Mouse (Mus musculus) hindbrain, postnatal 0 days (tissue): ENCODE data around the gene Snrnp25. TPM values are rescaled to one million over a fixed set of nuclear protein-coding genes. Genes with fewer than 3 reads are reported as not detected.

Experiments
- ATAC-seq: fragments of 200-750 bp; cut with Nextera tagmentation; 2 replicates; pipeline ENCODE4 v1.8.0; 2017; ENCODE audit warnings: mild to moderate bottlenecking, moderate TSS enrichment, moderate library complexity
- DNase-seq: peaks from one replicate; pipeline ENCODE4 v3.0.0-alpha.2; 2015; ENCODE audit warnings: low spot score
- H3K27ac ChIP-seq: fragments of 300-500 bp; sonication (generic); 2 replicates; pipeline ENCODE4 v1.5.1; 2014; ENCODE audit warnings: mild to moderate bottlenecking
- H3K27me3 ChIP-seq: fragments of 300-500 bp; sonication (generic); 2 replicates; pipeline ENCODE4 v1.6.1; 2014; ENCODE audit warnings: low read length, mixed read lengths; ENCODE audit not compliant: insufficient read depth
- H3K36me3 ChIP-seq: fragments of 300-500 bp; sonication (generic); 2 replicates; pipeline ENCODE4 v1.6.1; 2014; ENCODE audit warnings: low read length, mixed read lengths; ENCODE audit not compliant: insufficient read depth
- H3K4me1 ChIP-seq: fragments of 300-500 bp; sonication (generic); 2 replicates; pipeline ENCODE4 v1.6.1; 2014; ENCODE audit warnings: antibody characterized with exemption, low read length, mixed read lengths; ENCODE audit not compliant: insufficient read depth
- H3K4me2 ChIP-seq: fragments of 300-500 bp; sonication (generic); 2 replicates; pipeline ENCODE4 v1.6.1; 2014; ENCODE audit warnings: low read depth, mild to moderate bottlenecking, low read length, moderate library complexity, mixed read lengths
- H3K4me3 ChIP-seq: fragments of 300-500 bp; sonication (generic); 2 replicates; pipeline ENCODE4 v1.5.1; 2014; ENCODE audit warnings: low read length
- H3K9ac ChIP-seq: fragments of 300-500 bp; sonication (generic); replicated peaks from 2 replicates; pipeline ENCODE4 v1.6.1; 2014; ENCODE audit warnings: mild to moderate bottlenecking, low read length, moderate library complexity, mixed read lengths
- H3K9me3 ChIP-seq: fragments of 300-500 bp; sonication (generic); 2 replicates; pipeline ENCODE4 v1.6.1; 2016; ENCODE audit warnings: low read length, mixed read lengths
- CTCF ChIP-seq: IDR thresholded peaks from 2 replicates; pipeline ENCODE4 v1.5.1; 2016; ENCODE audit warnings: antibody characterized with exemption, control low read depth, low read depth
- WGBS: fragments of 180-500 bp; shearing (Covaris S2); extraction: QIAGEN DNeasy Blood & Tissue Kit; methylation state at CpG from one replicate; pipeline ENCODE4 v1.1.7; 2014; 5-methylcytosine and 5-hydroxymethylcytosine counted together
- polyA plus RNA-seq: library from polyadenylated mRNA; unstranded; fragments of >200 nt; fragmentation: Nextera tagmentation; extraction: Ambion mirVana; gene quantifications from 2 replicates; pipeline ENCODE4 v1.2.1, GENCODE M21; 2015
- total RNA-seq: library from RNA; depleted of rRNA; stranded (reverse); fragments of >200 nt; gene quantifications from 2 replicates; pipeline ENCODE4 v1.2.3, GENCODE M21; 2014

The Snrnp25 gene
- total and polyA plus RNA-seq, 2 experiments from 2014 or later: 18.1 to 52.6 TPM

- peaks cover 3% of the 10 kb centered on the region; the same call in 1 of the 2 replicates for H3K27me3 ChIP-seq
- H3K27ac ChIP-seq: no peak overlapping the region
- no peaks in the 10 kb centered on the region for H3K9me3 ChIP-seq
- no peak overlapping the region for H3K4me2 ChIP-seq
- DNase-seq (peak; percentile 53), ATAC-seq (peak; percentile 31; the same call in 1 of the 2 replicates)
- no peak for TF ChIP-seq CTCF
- H3K9ac ChIP-seq: no peak overlapping the region
- peaks cover 5% of the 10 kb centered on the region; the same call in 1 of the 2 replicates for H3K36me3 ChIP-seq
- WGBS: 45% methylated on average over 6 of the region's 6 CpGs
- no peak overlapping the region for H3K4me3 ChIP-seq
- H3K4me1 ChIP-seq: peaks cover 8% of the 10 kb centered on the region; the same call in 1 of the 2 replicates
These were observed 13.4 kb downstream of the Snrnp25 start for GRCm38 (mm10) chr11:32218501-32219050.

GRCm38 (mm10) chr11:32219287-32219686 is 14.1 kb downstream of the Snrnp25 start:
- H3K4me3 ChIP-seq: no peak overlapping the region
- peaks cover 8% of the 10 kb centered on the region; the same call in 1 of the 2 replicates for H3K4me1 ChIP-seq
- H3K36me3 ChIP-seq: no peaks in the 10 kb centered on the region
- H3K4me2 ChIP-seq: no peak overlapping the region
- no peaks in the 10 kb centered on the region for H3K9me3 ChIP-seq
- peaks cover 3% of the 10 kb centered on the region; the same call in 1 of the 2 replicates for H3K27me3 ChIP-seq
- ATAC-seq (no peak), DNase-seq (no peak)
- no peak overlapping the region for H3K9ac ChIP-seq
- H3K27ac ChIP-seq: no peak overlapping the region
- TF ChIP-seq CTCF: no peak
- WGBS: 81% methylated on average over 10 of the region's 10 CpGs

DNA sequence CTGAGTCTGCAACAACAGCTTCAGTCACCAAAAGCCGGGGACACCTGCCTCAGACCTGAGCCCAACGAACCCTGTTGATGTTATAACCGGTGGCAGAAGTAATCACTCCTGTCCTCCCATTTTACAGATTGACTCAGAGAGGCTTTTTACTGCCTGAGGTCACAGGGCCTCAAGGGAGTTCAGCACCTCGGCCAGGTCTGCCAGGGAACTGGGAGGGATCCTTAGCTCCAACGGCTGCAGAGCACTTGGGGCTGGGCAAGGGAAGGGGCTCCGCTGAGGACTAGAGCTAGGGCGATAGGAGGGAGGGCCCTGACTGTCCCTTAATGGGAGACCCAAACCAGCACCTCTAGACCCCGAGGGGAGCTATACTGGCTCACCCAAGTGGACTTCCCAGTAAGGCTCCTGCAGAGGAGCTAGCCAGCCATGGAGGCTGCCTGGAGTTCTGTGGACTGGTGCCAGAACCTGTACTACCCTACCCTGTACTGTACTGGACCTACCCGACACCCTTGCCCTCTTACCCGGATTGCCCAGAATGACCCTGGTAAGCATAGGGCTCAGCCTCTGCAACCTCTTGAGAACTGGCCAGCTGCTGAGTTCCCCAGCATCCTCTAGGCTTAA is 15.5 kb downstream of the Snrnp25 start:
- Histone ChIP-seq H3K4me3 (peak overlapping the region; percentile 70), H3K27ac (peak overlapping the region; percentile 79; the same call in 1 of the 2 replicates), H3K9me3 (no peaks in the 10 kb centered on the region), H3K4me2 (peak overlapping the region; percentile 97), H3K36me3 (no peaks in the 10 kb centered on the region), H3K27me3 (peaks cover 3% of the 10 kb centered on the region; the same call in 1 of the 2 replicates), H3K4me1 (peaks cover 15% of the 10 kb centered on the region), H3K9ac (peak overlapping the region; percentile 83; the same call in 1 of the 2 replicates)
- 44% methylated on average over 10 of the region's 10 CpGs for whole genome bisulfite sequencing
- no peak for TF ChIP-seq CTCF
- ATAC-seq (peak; percentile 3; the same call in 1 of the 2 replicates), DNase-seq (no peak)

GRCm38 (mm10) chr11:32221225-32221950 is 16.2 kb downstream of the Snrnp25 start:
- no peak for TF ChIP-seq CTCF
- peak overlapping the region; percentile 70 for H3K4me3 ChIP-seq
- H3K9ac ChIP-seq: peak overlapping the region; percentile 83
- no peaks in the 10 kb centered on the region for H3K36me3 ChIP-seq
- DNase-seq: peak; percentile 61
- WGBS: 2% methylated on average over 40 of the region's 46 CpGs
- peaks cover 3% of the 10 kb centered on the region; the same call in 1 of the 2 replicates for H3K27me3 ChIP-seq
- H3K4me1 ChIP-seq: peaks cover 15% of the 10 kb centered on the region
- no peaks in the 10 kb centered on the region for H3K9me3 ChIP-seq
- peak; percentile 22; the same call in 1 of the 2 replicates for ATAC-seq
- peak overlapping the region; percentile 79 for H3K27ac ChIP-seq
- peak overlapping the region; percentile 97 for H3K4me2 ChIP-seq

DNA sequence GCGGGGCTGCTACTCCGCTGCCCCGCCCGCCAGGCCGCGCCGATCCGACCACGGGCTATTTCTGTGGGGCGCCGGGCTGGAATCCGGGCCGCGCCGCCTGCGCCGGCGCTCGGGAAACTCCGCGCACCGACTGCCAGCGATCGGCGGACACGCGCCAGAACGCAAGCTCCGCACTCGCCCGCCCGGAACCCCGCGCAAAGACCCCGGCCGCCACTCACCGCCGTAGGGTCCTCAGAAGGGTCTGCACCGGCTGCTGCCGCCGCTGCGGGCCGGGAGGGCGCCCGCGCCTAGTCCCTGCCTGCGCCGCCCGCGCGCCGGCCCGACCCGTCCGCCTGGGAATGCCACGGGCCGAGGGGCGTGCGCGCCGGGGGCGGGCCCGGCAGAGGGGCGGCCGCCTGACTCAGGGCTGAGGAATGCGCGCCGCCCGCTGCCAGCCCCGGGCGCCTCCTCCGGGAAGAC is 16.8 kb downstream of the Snrnp25 start, which contains the start of gene Rhbdf1:
Gene Rhbdf1, minus strand, starts transcription at position 350 of the 459 bp plus-strand sequence.
- Histone ChIP-seq H3K4me2 (peak within 1 kb of the TSS; percentile 97), H3K27me3 (peaks cover 3% of the 10 kb centered on the region; the same call in 1 of the 2 replicates), H3K4me3 (peak within 1 kb of the TSS; percentile 70), H3K4me1 (peaks cover 19% of the 10 kb centered on the region), H3K9ac (peak within 1 kb of the TSS; percentile 83), H3K27ac (peak within 1 kb of the TSS; percentile 79), H3K9me3 (no peaks in the 10 kb centered on the region), H3K36me3 (no peaks in the 10 kb centered on the region)
- ATAC-seq (peak; percentile 18), DNase-seq (peak; percentile 63)
- no peak for TF ChIP-seq CTCF
- WGBS: 3% methylated on average over 59 of the region's 72 CpGs

GRCm38 (mm10) chr11:32222570-32223194 is 17.5 kb downstream of the Snrnp25 start:
- Histone ChIP-seq H3K27me3 (peaks cover 3% of the 10 kb centered on the region; the same call in 1 of the 2 replicates), H3K9ac (peak overlapping the region; percentile 83), H3K4me1 (peaks cover 26% of the 10 kb centered on the region), H3K4me3 (peak overlapping the region; percentile 70), H3K27ac (peak overlapping the region; percentile 79; the same call in 1 of the 2 replicates), H3K4me2 (peak overlapping the region; percentile 97), H3K9me3 (no peaks in the 10 kb centered on the region), H3K36me3 (no peaks in the 10 kb centered on the region)
- DNase-seq (no peak), ATAC-seq (no peak)
- WGBS: 9% methylated on average over 21 of the region's 21 CpGs
- TF ChIP-seq CTCF: no peak
